Mouse (Mus musculus) heart, adult 2 months (tissue): ENCODE measurements at regions not wholly inside any gene's neighbourhood (a gene's known extent, or its start where the extent isn't known, plus 50 kb on each side); places are given as distances from the start of the nearest gene placed in this dataset.

Experiments
- CTCF ChIP-seq: fragments of 200-600 bp; IDR thresholded peaks from 2 replicates; pipeline ENCODE4 v1.8.1; 2022; ENCODE audit warnings: antibody characterized with exemption, mild to moderate bottlenecking, moderate library complexity
- POLR2A ChIP-seq: fragments of 200-500 bp; IDR thresholded peaks from 2 replicates; pipeline ENCODE4 v1.6.1; 2011; ENCODE audit warnings: mild to moderate bottlenecking, low read depth, low read length, control low read depth; ENCODE audit not compliant: insufficient read depth

- no peak for TF ChIP-seq CTCF
- TF ChIP-seq POLR2A, result no peak
These were observed 70.8 kb upstream of the Srrm4 start for GRCm38 (mm10) chr5:116662466-116662865.
